Mouse (Mus musculus) spleen, postnatal 10 days (tissue): ENCODE data around the gene Prss58.

Source experiments
- DNase-seq, 2 experiments: peaks; one replicate each; pipeline ENCODE4 v3.0.0; 2021 to 2022; ENCODE audit warnings: low spot score in 2 of 2

Prss58 gene

GRCm38 (mm10) chr6:40900287-40900686 lies at the start of gene Prss58:
Gene Prss58 (minus strand): TSS chr6:40900387.
- DNase-seq, result no peak

DNA sequence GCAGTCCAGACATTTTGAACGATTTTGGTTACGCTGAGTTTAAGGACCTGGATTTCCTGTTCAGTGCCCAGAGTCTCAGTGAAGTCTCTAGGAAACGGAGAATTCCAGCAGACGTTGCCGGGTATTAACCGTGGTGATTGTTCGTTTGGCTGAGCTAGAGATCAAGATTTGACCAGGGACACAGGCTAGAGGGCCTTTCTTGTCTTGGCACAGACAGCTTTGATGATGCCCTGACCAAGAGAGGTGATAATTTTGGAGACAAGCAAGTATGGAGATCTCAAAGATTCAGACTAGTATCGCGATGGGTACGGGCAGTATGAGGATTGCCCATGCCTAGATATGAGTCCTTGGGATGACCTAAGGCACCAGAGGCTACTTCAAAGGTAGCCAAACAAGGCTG lies 40.3 kb upstream of the Prss58 start, which contains the start of gene 1700074P13Rik:
Gene 1700074P13Rik (minus strand): TSS at position 101 of the 400 bp plus-strand sequence.
- DNase-seq, result no peak

- DNase-seq, result no peak
Measured at GRCm38 (mm10) chr6:40919954-40920353, 19.8 kb upstream of the Prss58 start.

- no peak for DNase-seq
Measured at GRCm38 (mm10) chr6:40894716-40895115, 5.5 kb downstream of the Prss58 start.

- peak; percentile 34 to 75 for DNase-seq
Measured at GRCm38 (mm10) chr6:40893577-40893976, 6.6 kb downstream of the Prss58 start.

DNA sequence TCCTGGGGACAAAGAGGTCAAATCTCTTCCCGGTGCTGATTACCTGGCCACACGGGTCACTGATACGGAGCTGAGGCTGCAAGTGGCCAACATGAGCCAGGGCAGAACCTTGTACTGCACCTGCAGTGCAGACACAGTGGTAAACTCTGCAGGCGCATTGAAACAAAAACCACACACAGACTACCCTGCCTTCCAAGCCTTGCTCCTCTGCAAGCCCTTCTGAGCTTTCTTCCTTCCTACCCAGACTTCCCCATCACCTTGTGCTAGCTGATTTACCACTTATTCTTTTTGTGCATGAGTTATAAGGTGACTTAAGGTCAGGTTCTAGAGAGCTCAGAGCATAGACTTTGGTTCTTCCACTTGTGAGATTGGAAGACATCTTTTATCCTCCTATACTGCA lies 8.4 kb downstream of the Prss58 start:
- DNase-seq, result no peak

DNA sequence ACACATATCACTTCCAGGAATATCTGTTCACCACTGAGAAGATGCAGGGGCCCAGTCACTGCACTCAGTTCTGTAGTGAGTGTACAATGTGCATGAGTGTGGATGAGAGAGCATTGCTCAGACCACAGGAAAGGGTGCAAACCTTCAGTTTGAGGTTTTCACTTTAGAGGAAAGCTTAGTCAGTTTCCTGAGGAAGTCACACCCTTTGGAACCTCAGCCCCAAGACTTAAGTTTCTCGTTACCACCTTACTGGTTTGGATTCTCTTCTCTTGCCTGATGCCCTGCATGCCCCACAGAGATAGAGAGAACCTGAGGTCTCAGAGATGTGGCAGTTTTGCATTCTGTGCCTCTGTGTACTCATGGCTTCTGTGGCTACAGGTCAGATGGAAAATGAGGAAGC lies 9.2 kb downstream of the Prss58 start:
- DNase-seq, result peak in 1 of 2 experiments; percentile 12

DNA sequence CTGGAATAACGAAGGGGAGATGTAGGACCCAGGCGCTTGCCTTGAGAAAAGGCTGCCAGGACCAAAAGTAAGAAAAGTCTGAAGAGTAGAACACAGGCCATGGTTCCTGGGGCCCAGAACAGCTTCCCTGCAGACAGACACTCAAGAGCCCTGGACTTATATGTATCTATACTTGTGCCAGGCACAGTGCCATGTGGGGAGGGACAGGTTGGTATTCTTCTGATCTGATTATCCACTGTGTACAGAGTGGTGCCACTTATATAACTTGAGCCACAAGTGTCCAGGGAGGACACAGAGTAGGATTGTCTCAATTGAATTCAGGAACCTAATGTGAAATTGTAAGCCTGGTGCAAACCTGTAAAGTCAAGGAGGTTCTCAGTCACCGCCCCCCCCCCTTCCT lies 12.8 kb downstream of the Prss58 start, which contains the start of gene Moxd2:
Gene Moxd2 (minus strand): TSS at position 101 of the 400 bp plus-strand sequence.
- no peak for DNase-seq

DNA sequence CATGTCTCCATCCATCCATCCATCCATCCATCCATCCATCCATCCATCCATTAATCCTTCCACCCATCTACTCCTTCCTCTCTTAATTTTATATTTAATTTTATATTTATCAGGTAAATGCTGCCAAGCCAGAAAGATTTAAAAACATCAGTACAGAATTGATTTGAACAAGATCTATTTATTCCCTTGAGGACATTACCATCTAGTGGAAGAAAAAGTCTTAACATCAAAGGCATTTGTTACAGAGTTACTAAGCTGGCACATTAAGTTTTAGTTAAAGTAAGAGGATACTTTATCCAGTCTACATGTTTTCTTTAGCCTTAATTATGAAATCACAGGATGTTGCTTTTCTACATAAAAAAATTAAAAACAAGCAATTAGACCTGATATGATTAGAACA lies 54.9 kb downstream of the Prss58 start:
- no peak for DNase-seq
